Mouse (Mus musculus) forebrain, postnatal 0 days (tissue): ENCODE measurements at regions not wholly inside any gene's neighbourhood (a gene's known extent, or its start where the extent isn't known, plus 50 kb on each side); places are given as distances from the start of the nearest gene placed in this dataset.
A peak's percentile ranks its signal among the peaks of the same experiment; 100 is the strongest.

Experiments
- ATAC-seq: fragments of 200-750 bp; cut with Nextera tagmentation; 2 replicates; pipeline ENCODE4 v1.8.0; 2017; ENCODE audit warnings: mild to moderate bottlenecking, moderate library complexity
- DNase-seq: peaks from one replicate; pipeline ENCODE4 v3.0.0-alpha.2; 2015
- H3K27ac ChIP-seq: fragments of 300-500 bp; sonication (generic); 2 replicates; pipeline ENCODE4 v1.5.1; 2014; ENCODE audit warnings: low read depth, mild to moderate bottlenecking, antibody characterized with exemption, low read length, moderate library complexity, mixed read lengths
- H3K27me3 ChIP-seq: fragments of 300-500 bp; sonication (generic); 2 replicates; pipeline ENCODE4 v1.6.1; 2014; ENCODE audit warnings: mild to moderate bottlenecking, low read length, mixed read lengths; ENCODE audit not compliant: insufficient read depth
- H3K36me3 ChIP-seq: fragments of 300-500 bp; sonication (generic); 2 replicates; pipeline ENCODE4 v1.6.1; 2014; ENCODE audit warnings: mild to moderate bottlenecking, moderate library complexity; ENCODE audit not compliant: insufficient read depth
- H3K4me1 ChIP-seq: fragments of 300-500 bp; sonication (generic); 2 replicates; pipeline ENCODE4 v1.6.1; 2014; ENCODE audit warnings: antibody characterized with exemption; ENCODE audit not compliant: insufficient read depth
- H3K4me2 ChIP-seq: fragments of 300-500 bp; sonication (generic); 2 replicates; pipeline ENCODE4 v1.6.1; 2014; ENCODE audit warnings: low read depth, mild to moderate bottlenecking, moderate library complexity
- H3K4me3 ChIP-seq: fragments of 300-500 bp; sonication (generic); 2 replicates; pipeline ENCODE4 v1.5.1; 2014; ENCODE audit warnings: low read depth, low read length, mixed read lengths
- H3K9ac ChIP-seq: fragments of 300-500 bp; sonication (generic); 2 replicates; pipeline ENCODE4 v1.6.1; 2014; ENCODE audit warnings: mild to moderate bottlenecking
- H3K9me3 ChIP-seq: fragments of 300-500 bp; sonication (generic); 2 replicates; pipeline ENCODE4 v1.6.1; 2016; ENCODE audit warnings: low read length
- CTCF ChIP-seq: sonication (generic); IDR thresholded peaks from 2 replicates; pipeline ENCODE4 v1.5.1; 2016; ENCODE audit warnings: antibody characterized with exemption, control low read depth, low read depth
- WGBS: fragments of 180-500 bp; shearing (Covaris S2); extraction: QIAGEN DNeasy Blood & Tissue Kit; methylation state at CpG from one replicate; pipeline ENCODE4 v1.1.7; 2014; 5-methylcytosine and 5-hydroxymethylcytosine counted together

DNA sequence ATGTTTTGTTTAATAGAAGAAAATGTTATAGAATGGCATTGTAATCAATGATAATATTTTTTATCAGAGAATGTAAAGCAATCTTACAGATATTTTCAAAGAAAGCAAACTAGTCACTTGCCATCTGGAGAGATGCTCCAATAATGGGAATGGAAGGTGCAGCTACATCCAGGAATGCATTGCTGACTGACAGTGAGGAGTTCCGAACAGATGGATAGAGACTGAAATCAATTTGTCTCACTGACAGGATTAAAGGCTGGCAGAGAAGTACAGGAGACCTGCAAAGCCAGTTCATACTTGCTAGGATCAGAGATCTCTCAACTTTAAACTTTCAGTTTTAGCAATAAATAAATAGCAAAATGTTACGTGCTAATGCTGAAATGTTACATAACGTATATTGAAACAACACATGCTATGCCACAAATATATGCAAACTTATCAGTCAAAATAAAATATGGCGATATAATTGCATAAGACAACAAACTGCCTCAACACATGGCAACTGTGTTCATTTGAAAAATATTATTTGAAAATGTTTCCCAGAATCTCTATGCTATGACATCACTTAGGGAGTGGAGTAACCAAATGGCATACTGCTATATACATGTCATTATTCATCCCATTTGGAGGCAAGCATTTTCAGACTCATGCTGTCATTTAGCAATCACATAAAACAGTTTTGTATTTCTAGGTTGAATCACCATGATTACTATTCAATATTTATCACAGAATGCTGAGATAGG is 78.1 kb downstream of the Pom121l12 start:
- H3K9me3 ChIP-seq, result no peaks in the 10 kb centered on the region
- peak; percentile 26 for DNase-seq
- H3K4me3 ChIP-seq, result no peak overlapping the region
- H3K27ac ChIP-seq, result no peak overlapping the region
- no peak for TF ChIP-seq CTCF
- WGBS, result 65% methylated on average over 4 of the region's 4 CpGs
- peak; percentile 74 for ATAC-seq
- no peaks in the 10 kb centered on the region for H3K27me3 ChIP-seq
- H3K9ac ChIP-seq, result no peak overlapping the region
- H3K4me2 ChIP-seq, result no peak overlapping the region
- H3K36me3 ChIP-seq, result no peaks in the 10 kb centered on the region
- H3K4me1 ChIP-seq, result no peaks in the 10 kb centered on the region

DNA sequence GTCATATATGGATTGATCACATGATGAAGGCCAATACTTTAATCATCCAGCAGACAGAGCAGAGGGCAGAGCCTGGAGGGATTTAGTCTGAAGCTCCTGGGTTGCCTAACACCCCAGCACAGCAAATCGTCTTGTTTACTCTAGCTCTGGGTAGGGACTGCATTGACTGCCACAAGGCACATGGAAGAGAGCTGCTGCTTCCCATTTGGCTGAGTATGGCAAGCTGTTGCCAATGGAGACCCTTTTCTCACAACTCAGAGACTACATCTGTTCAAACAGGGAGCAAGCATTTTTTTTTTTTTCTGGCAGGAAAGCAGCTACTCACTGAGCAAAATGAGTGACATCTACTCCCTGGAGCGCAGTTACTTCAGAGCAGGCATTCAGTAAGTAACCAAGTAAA is 101.6 kb downstream of the Pom121l12 start:
- Histone ChIP-seq H3K36me3 (no peaks in the 10 kb centered on the region), H3K9me3 (no peaks in the 10 kb centered on the region), H3K4me2 (no peak overlapping the region), H3K27ac (no peak overlapping the region), H3K4me3 (no peak overlapping the region), H3K27me3 (no peaks in the 10 kb centered on the region), H3K4me1 (no peaks in the 10 kb centered on the region), H3K9ac (no peak overlapping the region)
- WGBS, result 40% methylated on average over 2 of the region's 2 CpGs
- no peak for TF ChIP-seq CTCF
- DNase-seq (peak; percentile 56), ATAC-seq (peak; percentile 96)
